Mouse (Mus musculus) heart, embryonic 11.5 days (tissue): Measurements from ENCODE around the gene Gm45021. TPM values are rescaled to one million over a fixed set of nuclear protein-coding genes. Genes with fewer than 3 reads are reported as not detected.

Source experiments
- ATAC-seq: fragments of 200-750 bp; cut with Nextera tagmentation; replicated peaks from 2 replicates; pipeline ENCODE4 v1.8.0; 2017; ENCODE audit warnings: moderate library complexity; ENCODE audit not compliant: insufficient number of reproducible peaks, low FRiP score, low TSS enrichment
- H3K27ac ChIP-seq: fragments of 300-500 bp; sonication (generic); 2 replicates; pipeline ENCODE4 v1.5.1; 2014; ENCODE audit warnings: mild to moderate bottlenecking, low read depth, low read length
- H3K27me3 ChIP-seq: fragments of 300-500 bp; sonication (generic); 2 replicates; pipeline ENCODE4 v1.6.1; 2014; ENCODE audit warnings: mild to moderate bottlenecking, low read length, mixed read lengths; ENCODE audit not compliant: control insufficient read depth, insufficient read depth
- H3K36me3 ChIP-seq: fragments of 300-500 bp; sonication (generic); 2 replicates; pipeline ENCODE4 v1.6.1; 2014; ENCODE audit warnings: mild to moderate bottlenecking, low read length, moderate library complexity, mixed read lengths; ENCODE audit not compliant: control insufficient read depth, insufficient read depth
- H3K4me1 ChIP-seq: fragments of 300-500 bp; sonication (generic); 2 replicates; pipeline ENCODE4 v1.6.1; 2014; ENCODE audit warnings: low read length; ENCODE audit not compliant: control insufficient read depth, insufficient read depth
- H3K4me2 ChIP-seq: fragments of 300-500 bp; sonication (generic); 2 replicates; pipeline ENCODE4 v1.6.1; 2014; ENCODE audit warnings: mild to moderate bottlenecking, moderate library complexity
- H3K4me3 ChIP-seq: fragments of 300-500 bp; sonication (generic); 2 replicates; pipeline ENCODE4 v1.5.1; 2014; ENCODE audit warnings: low read depth, low read length
- H3K9ac ChIP-seq: fragments of 300-500 bp; sonication (generic); 2 replicates; pipeline ENCODE4 v1.6.1; 2014; ENCODE audit warnings: mild to moderate bottlenecking, low read depth, low read length, moderate library complexity
- H3K9me3 ChIP-seq: fragments of 300-500 bp; sonication (generic); replicated peaks from 2 replicates; pipeline ENCODE4 v1.6.1; 2016; ENCODE audit warnings: low read length; ENCODE audit not compliant: control insufficient read depth
- WGBS: fragments of 180-500 bp; shearing (Covaris S2); extraction: QIAGEN DNeasy Blood & Tissue Kit; methylation state at CpG from one replicate; pipeline ENCODE4 v1.1.7; 2014; ENCODE audit not compliant: insufficient replicate concordance; 5-methylcytosine and 5-hydroxymethylcytosine counted together
- polyA plus RNA-seq: library from polyadenylated mRNA; unstranded; fragments of >200 nt; fragmentation: Nextera tagmentation; extraction: Ambion mirVana; gene quantifications from 2 replicates; pipeline ENCODE4 v1.2.1, GENCODE M21; 2014

The Gm45021 gene
- polyA plus RNA-seq, 1 experiment from 2014 or later, result 1.3 TPM

DNA sequence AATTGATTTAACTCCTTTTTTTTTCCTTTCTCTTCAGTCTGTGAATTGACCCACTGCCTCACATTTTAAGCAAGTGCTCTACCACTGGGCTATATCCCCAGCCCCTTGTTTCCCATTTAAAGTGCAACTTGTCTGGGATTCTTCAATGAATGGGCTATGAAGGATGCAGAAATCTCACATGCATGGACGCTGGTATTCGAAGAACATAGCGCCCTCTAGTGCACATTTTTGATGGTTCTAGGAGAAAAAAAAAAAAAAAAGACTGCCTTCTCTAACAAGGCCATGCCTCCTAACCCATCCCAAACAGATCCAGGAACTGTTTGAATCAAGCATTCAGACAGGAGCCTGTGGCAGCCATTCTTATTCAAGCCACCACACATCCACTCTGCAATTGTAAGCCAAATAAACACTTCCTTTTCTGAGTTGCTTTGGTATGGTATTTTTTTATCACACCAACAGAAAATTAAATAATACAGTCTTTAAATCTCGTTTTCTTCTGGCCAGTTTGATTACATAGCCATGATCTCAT, 53.4 kb downstream of the Gm45021 start:
- no peaks in the 10 kb centered on the region for H3K9me3 ChIP-seq
- no peaks in the 10 kb centered on the region for H3K27me3 ChIP-seq
- H3K4me1 ChIP-seq, result no peaks in the 10 kb centered on the region
- no peak for ATAC-seq
- no peak overlapping the region for H3K4me3 ChIP-seq
- 20% methylated on average over 4 of the region's 4 CpGs for WGBS
- H3K9ac ChIP-seq, result no peak overlapping the region
- H3K36me3 ChIP-seq, result no peaks in the 10 kb centered on the region
- no peak overlapping the region for H3K4me2 ChIP-seq
- no peak overlapping the region for H3K27ac ChIP-seq

- H3K36me3 ChIP-seq, result no peaks in the 10 kb centered on the region
- H3K4me1 ChIP-seq, result no peaks in the 10 kb centered on the region
- 12% methylated on average over 12 of the region's 12 CpGs for WGBS
- H3K4me3 ChIP-seq, result no peak overlapping the region
- no peak overlapping the region for H3K9ac ChIP-seq
- no peaks in the 10 kb centered on the region for H3K27me3 ChIP-seq
- H3K9me3 ChIP-seq, result no peaks in the 10 kb centered on the region
- ATAC-seq, result no peak
- H3K27ac ChIP-seq, result no peak overlapping the region
- H3K4me2 ChIP-seq, result peak overlapping the region; percentile 16; the same call in 1 of the 2 replicates
Measured at GRCm38 (mm10) chr6:48645660-48646308, 56.4 kb downstream of the Gm45021 start.

DNA sequence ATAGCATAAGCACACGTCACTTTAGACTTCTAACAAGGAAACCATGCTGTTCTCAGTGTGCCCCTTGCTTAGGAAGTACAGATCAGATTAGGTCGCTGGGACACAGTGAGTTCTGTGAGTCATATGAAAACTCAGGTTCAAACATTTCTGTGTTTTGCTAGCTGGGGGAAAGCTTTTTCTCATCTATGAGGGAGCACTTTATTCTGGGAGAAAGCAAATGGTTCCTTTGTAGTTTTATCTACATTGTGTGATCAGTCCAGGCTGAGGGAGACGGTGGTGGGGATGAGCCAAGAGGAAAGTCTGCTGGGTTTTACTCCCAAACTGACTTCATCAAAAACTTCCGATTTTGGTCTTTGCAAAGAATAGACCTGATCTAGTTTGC, 56.9 kb downstream of the Gm45021 start:
- Histone ChIP-seq H3K27me3 (no peaks in the 10 kb centered on the region), H3K9ac (no peak overlapping the region), H3K9me3 (no peaks in the 10 kb centered on the region), H3K4me1 (no peaks in the 10 kb centered on the region), H3K36me3 (no peaks in the 10 kb centered on the region), H3K4me3 (no peak overlapping the region), H3K27ac (no peak overlapping the region), H3K4me2 (no peak overlapping the region)
- no peak for ATAC-seq
- 61% methylated on average over 4 of the region's 4 CpGs for WGBS

GRCm38 (mm10) chr6:48646995-48647394, 57.6 kb downstream of the Gm45021 start, which contains the start of gene Gimap8:
Gimap8 (plus strand) TSS chr6:48647234.
- ATAC-seq, result 0 out of 2 replicates have a peak, but pooled peaks have one; percentile 39

GRCm38 (mm10) chr6:48647611-48648010, 58.2 kb downstream of the Gm45021 start:
- Histone ChIP-seq H3K27ac (no peak overlapping the region), H3K4me1 (no peaks in the 10 kb centered on the region), H3K4me2 (no peak overlapping the region), H3K4me3 (no peak overlapping the region), H3K9me3 (no peaks in the 10 kb centered on the region), H3K27me3 (no peaks in the 10 kb centered on the region), H3K9ac (no peak overlapping the region), H3K36me3 (no peaks in the 10 kb centered on the region)
- WGBS, result 81% methylated on average over 2 of the region's 2 CpGs
- no peak for ATAC-seq

More at GRCm38 (mm10) chr6:48646995-48647394, 57.6 kb downstream of the Gm45021 start, which contains the start of gene Gimap8:
- Histone ChIP-seq H3K9me3 (no peaks in the 10 kb centered on the region), H3K4me2 (no peak within 1 kb of the TSS), H3K36me3 (no peaks in the 10 kb centered on the region), H3K4me1 (no peaks in the 10 kb centered on the region), H3K27me3 (no peaks in the 10 kb centered on the region), H3K27ac (no peak within 1 kb of the TSS), H3K9ac (0 out of 2 replicates have a peak within 1 kb of the TSS, but pooled peaks have one; percentile 16), H3K4me3 (no peak within 1 kb of the TSS)
- WGBS, result 41% methylated on average over 3 of the region's 3 CpGs

DNA sequence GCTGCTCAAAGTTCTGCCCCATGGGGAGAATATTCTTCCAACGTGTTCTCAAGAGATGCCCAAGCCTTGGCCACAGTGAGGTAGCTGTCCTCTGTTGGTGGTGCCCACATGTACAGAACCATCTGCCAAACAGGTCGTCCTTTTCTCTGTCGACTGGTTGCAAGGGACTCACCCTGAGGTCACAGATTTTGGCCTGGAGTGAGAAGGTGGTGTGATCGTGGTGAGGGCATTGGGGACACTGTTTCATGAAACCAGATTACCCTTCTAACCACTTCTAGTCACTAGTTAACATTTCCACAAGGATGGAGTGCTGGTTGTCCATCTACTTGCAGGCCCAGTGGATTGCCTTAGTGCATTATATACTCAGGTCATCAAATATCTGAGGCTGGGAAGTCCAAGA, 59.4 kb downstream of the Gm45021 start:
- WGBS, result 80% methylated on average over 4 of the region's 4 CpGs
- Histone ChIP-seq H3K9me3 (no peaks in the 10 kb centered on the region), H3K4me2 (no peak overlapping the region), H3K36me3 (no peaks in the 10 kb centered on the region), H3K27me3 (no peaks in the 10 kb centered on the region), H3K4me3 (no peak overlapping the region), H3K4me1 (no peaks in the 10 kb centered on the region), H3K27ac (no peak overlapping the region), H3K9ac (no peak overlapping the region)
- no peak for ATAC-seq

GRCm38 (mm10) chr6:48650041-48650440, 60.6 kb downstream of the Gm45021 start:
- 85% methylated on average over 9 of the region's 9 CpGs for WGBS
- H3K27me3 ChIP-seq, result no peaks in the 10 kb centered on the region
- ATAC-seq, result no peak

DNA sequence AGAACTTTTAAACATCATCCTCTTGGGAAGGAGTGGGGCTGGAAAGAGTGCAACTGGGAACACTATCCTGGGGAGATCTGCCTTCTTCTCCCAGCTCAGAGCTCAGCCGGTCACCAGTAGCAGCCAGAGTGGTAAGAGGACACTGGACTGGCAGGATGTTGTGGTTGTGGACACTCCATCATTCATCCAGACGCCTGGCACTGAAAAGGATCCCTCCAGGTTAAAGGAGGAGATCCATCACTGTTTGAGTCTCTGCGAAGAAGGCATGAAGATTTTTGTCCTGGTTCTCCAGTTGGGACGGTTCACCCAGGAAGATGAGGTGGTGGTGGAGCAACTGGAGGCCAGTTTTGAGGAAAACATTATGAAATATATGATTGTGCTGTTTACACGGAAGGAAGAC, 69.3 kb downstream of the Gm45021 start:
- Histone ChIP-seq H3K27ac (no peak overlapping the region), H3K4me3 (no peak overlapping the region), H3K9me3 (no peaks in the 10 kb centered on the region), H3K4me2 (no peak overlapping the region), H3K9ac (no peak overlapping the region), H3K27me3 (no peaks in the 10 kb centered on the region), H3K4me1 (no peaks in the 10 kb centered on the region), H3K36me3 (no peaks in the 10 kb centered on the region)
- ATAC-seq, result no peak
- 74% methylated on average over 5 of the region's 5 CpGs for WGBS

More at GRCm38 (mm10) chr6:48650041-48650440, 60.6 kb downstream of the Gm45021 start:
- Histone ChIP-seq H3K4me2 (no peak overlapping the region), H3K4me1 (no peaks in the 10 kb centered on the region), H3K36me3 (no peaks in the 10 kb centered on the region), H3K27ac (no peak overlapping the region), H3K9ac (no peak overlapping the region), H3K4me3 (no peak overlapping the region), H3K9me3 (no peaks in the 10 kb centered on the region)
